Mouse (Mus musculus): ENCODE data around the gene Tenm2.

- no peak for TF ChIP-seq CTCF (IDR thresholded peaks at IDR 0.05; ENCODE audit: low read depth, low read length)
- TF ChIP-seq POLR2A (IDR thresholded peaks at IDR 0.05; ENCODE audit: borderline replicate concordance, low read depth, low read length) = no peak
Measured at GRCm38 (mm10) chr11:36264776-36265466, 970.8 kb downstream of the Tenm2 start.

Measured in bone marrow macrophage, adult 2 months (primary cell).